Mouse (Mus musculus): ENCODE measurements around the gene Rnf220. TPM values are rescaled to one million over a fixed set of nuclear protein-coding genes. Genes with fewer than 3 reads are reported as not detected.
A peak's percentile ranks its signal among the peaks of the same experiment; 100 is the strongest.

Gene Rnf220
- polyA plus RNA-seq, 1 experiment from 2014 or later = 68.7 TPM

DNA sequence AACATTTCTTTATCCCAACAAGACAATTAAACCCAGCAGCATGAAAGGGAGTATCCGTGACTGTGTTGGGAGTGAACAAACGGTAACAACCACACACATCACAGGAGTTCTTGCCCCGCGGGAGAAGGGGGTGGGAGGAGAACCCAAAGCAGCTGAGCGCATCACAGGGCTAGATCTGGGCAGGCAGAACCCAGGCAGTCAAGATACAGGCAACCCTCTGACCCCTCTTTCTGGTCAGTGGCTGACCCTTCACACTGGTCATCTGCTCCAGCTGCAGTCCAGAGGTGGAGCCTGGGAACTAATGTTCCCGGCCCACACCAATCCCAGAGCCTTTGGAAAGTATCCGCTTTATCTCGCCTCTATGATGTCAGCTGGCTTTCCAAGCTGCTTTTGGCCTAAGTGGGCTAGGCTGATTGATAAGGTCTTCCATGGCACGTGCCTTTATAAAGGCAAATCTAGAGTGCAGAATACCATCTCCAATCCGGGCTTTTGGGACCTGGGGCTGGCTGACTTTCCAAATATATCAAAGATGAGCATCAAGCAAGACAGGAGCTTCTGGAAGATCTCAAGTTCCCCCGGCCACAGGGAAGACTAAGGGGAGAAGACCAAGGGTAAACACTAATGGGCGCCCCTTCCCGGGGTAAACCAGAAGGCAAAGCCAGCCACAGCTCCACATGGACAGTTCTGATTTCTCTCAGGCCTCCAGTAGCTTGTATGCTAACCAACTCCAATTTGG lies 11.6 kb downstream of the Rnf220 start:
- H3K27me3 ChIP-seq = peaks cover 94% of the 10 kb centered on the region
- WGBS = 28% methylated on average over 13 of the region's 13 CpGs
- H3K9me3 ChIP-seq (replicated peaks) = no peaks in the 10 kb centered on the region
- peaks cover 26% of the 10 kb centered on the region for H3K4me1 ChIP-seq
- H3K4me2 ChIP-seq = peak overlapping the region; percentile 98
- no peak; the same call in 1 of the 2 replicates for ATAC-seq (replicated peaks; ENCODE audit: low FRiP score)
- H3K9ac ChIP-seq = 0 out of 2 replicates have a peak overlapping the region, but pooled peaks have one; percentile 45
- H3K36me3 ChIP-seq = no peaks in the 10 kb centered on the region
- peak overlapping the region; percentile 53 for H3K4me3 ChIP-seq (replicated peaks)
- H3K27ac ChIP-seq = peak overlapping the region; percentile 45; the same call in 1 of the 2 replicates

DNA sequence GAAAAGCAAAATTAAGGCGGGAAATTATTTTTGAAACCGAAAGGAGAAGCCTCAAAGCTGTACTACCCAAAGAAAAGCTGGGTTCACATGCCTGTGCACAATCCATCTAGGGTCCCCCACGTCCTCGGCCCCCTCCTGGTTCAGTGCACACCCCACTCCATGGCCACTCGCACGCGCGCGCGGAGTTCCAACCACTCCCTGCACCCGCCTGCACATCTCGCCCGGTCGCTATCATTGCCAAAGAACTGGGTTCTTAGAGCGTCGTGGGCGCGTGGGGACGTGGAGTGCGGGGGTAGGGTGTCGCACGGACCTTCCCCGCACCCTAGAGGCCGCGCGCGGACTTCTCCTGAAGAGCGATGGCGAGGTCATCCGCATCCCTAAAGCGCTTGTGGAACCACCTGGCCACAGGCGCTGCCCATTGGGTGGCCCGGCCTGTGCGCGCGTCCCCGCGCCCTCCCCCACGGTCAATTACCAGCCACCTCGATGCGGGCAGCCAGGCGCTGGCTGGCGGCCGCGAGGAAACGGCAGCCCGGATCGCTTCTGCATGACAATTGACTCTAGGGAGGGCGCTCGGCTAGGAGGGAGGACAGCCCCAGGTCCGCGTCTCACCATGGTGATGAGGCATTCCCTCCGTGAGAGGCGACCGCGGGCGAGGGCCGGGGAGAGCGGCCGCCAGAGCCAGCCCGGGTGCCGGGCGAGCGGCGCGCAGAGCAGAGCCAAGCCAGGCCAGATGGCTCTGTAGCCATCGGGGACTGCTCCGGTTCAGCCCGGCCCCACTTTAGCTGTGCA lies 12.4 kb downstream of the Rnf220 start:
- Histone ChIP-seq H3K9ac (peak overlapping the region; percentile 45), H3K36me3 (no peaks in the 10 kb centered on the region), H3K27me3 (peaks cover 94% of the 10 kb centered on the region), H3K27ac (peak overlapping the region; percentile 45), H3K9me3 (replicated peaks) (no peaks in the 10 kb centered on the region), H3K4me2 (peak overlapping the region; percentile 98), H3K4me3 (replicated peaks) (peak overlapping the region; percentile 53), H3K4me1 (peaks cover 34% of the 10 kb centered on the region)
- ATAC-seq (replicated peaks; ENCODE audit: low FRiP score) = peak; percentile 92
- under 1% methylated on average over 69 of the region's 69 CpGs for WGBS

DNA sequence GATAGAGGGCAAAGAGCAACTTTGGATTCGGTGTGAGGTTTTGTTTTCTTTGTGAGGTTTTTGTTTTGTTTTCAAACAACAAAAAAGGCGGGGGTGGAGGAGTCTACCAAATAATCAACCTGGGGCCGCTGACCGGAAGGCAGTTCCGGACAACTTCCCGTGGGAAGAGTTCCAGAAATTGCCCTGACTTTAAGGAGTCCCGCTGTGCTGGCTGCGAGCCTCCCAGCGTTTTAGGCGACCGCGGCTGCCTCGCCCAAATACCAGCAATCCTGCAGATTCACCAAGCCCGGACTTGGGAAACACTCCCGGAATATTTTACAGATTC lies 13.0 kb downstream of the Rnf220 start:
- H3K36me3 ChIP-seq = no peaks in the 10 kb centered on the region
- H3K27ac ChIP-seq = no peak overlapping the region
- under 1% methylated on average over 15 of the region's 15 CpGs for whole genome bisulfite sequencing
- 0 out of 2 replicates have a peak, but pooled peaks have one; percentile 13 for ATAC-seq (replicated peaks; ENCODE audit: low FRiP score)
- H3K9ac ChIP-seq = peak overlapping the region; percentile 45
- peak overlapping the region; percentile 53 for H3K4me3 ChIP-seq (replicated peaks)
- H3K4me2 ChIP-seq = peak overlapping the region; percentile 98
- no peaks in the 10 kb centered on the region for H3K9me3 ChIP-seq (replicated peaks)
- peaks cover 95% of the 10 kb centered on the region for H3K27me3 ChIP-seq
- peaks cover 37% of the 10 kb centered on the region for H3K4me1 ChIP-seq

DNA sequence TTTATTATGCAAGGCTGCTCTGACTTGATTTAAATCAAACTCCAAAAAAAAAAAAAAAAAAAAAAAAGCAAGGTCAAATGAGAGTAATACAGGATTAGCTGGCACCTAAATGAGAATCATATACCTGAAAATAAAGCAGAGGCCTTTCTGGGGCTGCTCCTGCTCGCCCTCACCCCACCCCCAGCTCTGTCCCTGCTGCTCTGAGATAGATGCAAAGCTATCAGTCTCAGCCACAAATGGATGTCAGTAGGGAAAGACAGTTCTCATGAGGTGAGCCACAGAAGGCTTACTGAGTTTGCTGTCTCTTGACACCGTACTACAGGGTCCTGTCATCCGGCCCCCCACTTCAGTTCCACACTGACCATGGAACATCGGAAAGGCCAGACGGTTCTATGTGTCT lies 14.7 kb downstream of the Rnf220 start:
- Histone ChIP-seq H3K9me3 (replicated peaks) (no peaks in the 10 kb centered on the region), H3K27ac (no peak overlapping the region), H3K4me1 (peaks cover 46% of the 10 kb centered on the region), H3K9ac (no peak overlapping the region), H3K27me3 (peaks cover 95% of the 10 kb centered on the region), H3K4me2 (no peak overlapping the region), H3K4me3 (replicated peaks) (no peak overlapping the region), H3K36me3 (no peaks in the 10 kb centered on the region)
- ATAC-seq (replicated peaks; ENCODE audit: low FRiP score) = no peak
- WGBS = 76% methylated on average over 5 of the region's 5 CpGs

DNA sequence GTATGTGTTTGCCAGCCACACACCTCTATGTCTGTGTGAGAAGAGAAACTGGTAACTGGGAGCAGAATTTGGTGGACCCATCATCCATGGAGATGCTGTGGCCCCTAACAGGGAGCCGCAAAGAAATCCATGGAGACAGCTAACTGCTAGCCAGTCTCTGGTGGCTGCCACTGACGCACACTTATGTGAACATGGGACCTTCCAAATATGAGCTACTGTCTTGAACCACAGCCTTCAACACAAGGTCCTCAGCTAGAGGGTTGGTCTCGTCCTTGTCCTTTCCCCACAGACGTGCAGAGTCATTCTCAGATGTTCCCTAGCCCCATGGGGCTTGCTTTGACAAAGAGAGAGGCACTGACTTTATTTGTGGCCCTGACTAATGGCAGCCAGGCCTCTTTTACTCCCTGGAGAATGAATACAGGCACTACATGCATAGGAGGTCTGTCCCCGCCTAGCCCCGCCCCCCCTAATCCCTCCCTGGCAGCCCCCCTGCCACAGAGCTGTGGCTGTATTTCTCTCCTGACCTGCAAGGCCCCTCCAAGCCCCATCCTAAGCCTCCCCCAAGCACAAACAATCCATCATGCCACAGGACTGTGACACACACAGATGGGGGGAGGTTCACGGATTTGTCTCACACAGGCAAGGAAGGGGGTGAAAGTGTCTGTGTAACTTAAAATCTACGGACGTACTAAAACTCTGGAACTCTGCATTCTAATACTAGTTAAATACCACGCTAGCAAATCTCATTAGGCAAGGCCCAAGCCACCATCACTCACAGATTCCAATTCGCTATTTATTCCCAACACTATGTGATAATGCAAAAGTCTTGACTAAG lies 16.0 kb downstream of the Rnf220 start:
- no peak for ATAC-seq (replicated peaks; ENCODE audit: low FRiP score)
- H3K4me3 ChIP-seq (replicated peaks) = no peak overlapping the region
- H3K27ac ChIP-seq = no peak overlapping the region

DNA sequence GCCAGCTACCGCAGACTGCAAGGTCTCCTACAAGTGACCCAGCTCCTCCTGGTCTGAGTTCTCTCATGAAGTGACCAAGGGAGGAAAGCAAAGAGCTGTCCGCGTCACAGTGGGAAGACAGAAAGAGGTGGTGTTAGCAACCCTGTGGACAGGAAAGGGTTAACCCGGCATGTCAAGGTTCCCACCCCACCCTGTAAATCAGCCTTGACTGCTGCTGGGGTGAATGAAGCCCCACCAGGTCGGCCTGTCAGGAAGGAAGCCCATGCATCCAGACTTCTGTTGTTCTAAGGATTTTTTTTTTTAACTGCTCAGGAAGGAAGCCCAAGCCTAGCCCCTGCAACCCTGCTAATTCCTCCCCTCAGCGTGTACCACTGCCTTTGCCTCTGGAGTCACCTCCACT lies 16.9 kb downstream of the Rnf220 start:
- ATAC-seq (replicated peaks; ENCODE audit: low FRiP score) = no peak
- no peak overlapping the region for H3K9ac ChIP-seq
- 18% methylated on average over 6 of the region's 6 CpGs for WGBS
- no peak overlapping the region for H3K27ac ChIP-seq
- H3K36me3 ChIP-seq = no peaks in the 10 kb centered on the region
- no peak overlapping the region for H3K4me3 ChIP-seq (replicated peaks)
- peaks cover 40% of the 10 kb centered on the region for H3K4me1 ChIP-seq
- H3K9me3 ChIP-seq (replicated peaks) = no peaks in the 10 kb centered on the region
- H3K27me3 ChIP-seq = peaks cover 92% of the 10 kb centered on the region
- no peak overlapping the region for H3K4me2 ChIP-seq

More for the DNA sequence above, 16.0 kb downstream of the Rnf220 start:
- Histone ChIP-seq H3K36me3 (no peaks in the 10 kb centered on the region), H3K9ac (no peak overlapping the region), H3K27me3 (peaks cover 92% of the 10 kb centered on the region), H3K9me3 (replicated peaks) (no peaks in the 10 kb centered on the region), H3K4me1 (peaks cover 46% of the 10 kb centered on the region), H3K4me2 (no peak overlapping the region)
- 38% methylated on average over 11 of the region's 11 CpGs for whole genome bisulfite sequencing

DNA sequence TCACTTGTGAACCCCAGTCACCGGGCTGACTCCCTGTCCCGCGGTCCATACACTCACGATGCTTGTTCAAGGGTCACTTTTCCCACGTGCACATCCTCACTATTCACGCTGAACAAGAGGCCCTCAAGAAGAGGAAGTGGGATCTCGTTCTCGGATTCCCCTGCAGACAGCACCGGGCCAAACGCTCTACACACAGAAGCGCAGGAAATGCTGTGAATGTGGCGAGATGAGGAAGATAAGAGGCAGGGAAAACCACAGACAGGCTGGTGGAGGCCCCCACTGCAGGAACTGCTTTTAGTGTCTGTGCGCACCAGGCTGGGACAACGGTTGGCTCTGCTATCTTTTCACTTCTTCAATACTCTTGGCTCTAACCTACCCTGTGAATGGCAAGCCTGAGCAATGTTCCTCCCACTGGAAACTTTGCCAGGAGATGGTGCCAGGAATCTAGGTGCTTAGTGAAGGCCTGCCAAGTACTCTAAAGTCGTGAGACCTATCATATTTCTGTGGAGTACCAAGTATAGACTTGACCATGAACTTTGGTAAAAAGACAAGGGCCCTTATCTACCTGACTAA lies 18.7 kb downstream of the Rnf220 start:
- Histone ChIP-seq H3K27me3 (peaks cover 95% of the 10 kb centered on the region), H3K4me2 (no peak overlapping the region), H3K36me3 (no peaks in the 10 kb centered on the region), H3K27ac (no peak overlapping the region), H3K4me3 (replicated peaks) (no peak overlapping the region), H3K9ac (no peak overlapping the region), H3K9me3 (replicated peaks) (no peaks in the 10 kb centered on the region), H3K4me1 (peaks cover 28% of the 10 kb centered on the region)
- WGBS = 50% methylated on average over 15 of the region's 15 CpGs
- no peak for ATAC-seq (replicated peaks; ENCODE audit: low FRiP score)

DNA sequence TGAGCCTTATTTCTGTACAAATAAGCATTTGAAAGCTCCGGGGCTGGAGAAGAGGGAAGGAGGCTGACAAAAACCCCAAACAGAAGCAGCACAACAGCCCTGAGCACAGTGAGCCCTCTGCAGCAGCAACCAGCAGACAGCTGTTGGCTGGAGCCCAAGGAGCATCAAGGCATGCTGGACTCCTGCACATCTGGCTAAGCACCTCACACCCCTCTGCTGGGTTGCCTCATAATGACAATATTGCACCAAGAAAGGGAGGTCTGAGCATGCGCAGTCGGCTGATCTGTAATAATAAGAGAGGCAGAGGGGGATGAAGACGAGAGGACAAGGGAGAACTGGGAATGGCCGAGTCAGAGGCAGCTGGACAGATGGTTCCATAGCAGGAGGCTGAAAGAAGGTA lies 19.5 kb downstream of the Rnf220 start:
- H3K27ac ChIP-seq = no peak overlapping the region
- no peaks in the 10 kb centered on the region for H3K9me3 ChIP-seq (replicated peaks)
- WGBS = 41% methylated on average over 5 of the region's 5 CpGs
- H3K27me3 ChIP-seq = peaks cover 89% of the 10 kb centered on the region
- H3K9ac ChIP-seq = no peak overlapping the region
- ATAC-seq (replicated peaks; ENCODE audit: low FRiP score) = no peak
- no peaks in the 10 kb centered on the region for H3K36me3 ChIP-seq
- peaks cover 28% of the 10 kb centered on the region for H3K4me1 ChIP-seq
- H3K4me3 ChIP-seq (replicated peaks) = no peak overlapping the region
- H3K4me2 ChIP-seq = no peak overlapping the region

DNA sequence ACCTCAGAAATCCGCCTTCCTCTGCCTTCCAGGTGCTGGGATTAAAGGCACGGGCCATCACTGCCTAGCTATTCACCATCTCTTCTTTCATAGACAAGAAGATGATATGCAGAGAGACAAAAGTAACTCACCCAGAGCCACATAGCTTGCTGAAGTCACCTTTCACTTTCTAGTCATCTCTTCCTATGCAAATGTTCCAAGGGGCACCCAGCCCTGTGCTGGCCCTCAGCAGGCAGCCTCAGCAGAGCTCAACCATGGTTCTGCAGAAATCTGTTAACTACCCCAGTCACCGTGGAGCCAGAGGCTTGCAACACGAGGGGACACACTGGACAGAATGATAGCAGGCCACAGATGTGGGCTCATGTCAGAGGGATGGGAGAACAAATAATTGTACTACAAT lies 20.1 kb downstream of the Rnf220 start:
- no peaks in the 10 kb centered on the region for H3K36me3 ChIP-seq
- H3K27me3 ChIP-seq = peaks cover 87% of the 10 kb centered on the region
- no peak overlapping the region for H3K9ac ChIP-seq
- H3K4me1 ChIP-seq = peaks cover 28% of the 10 kb centered on the region
- no peak overlapping the region for H3K4me3 ChIP-seq (replicated peaks)
- H3K27ac ChIP-seq = no peak overlapping the region
- no peak overlapping the region for H3K4me2 ChIP-seq
- no peaks in the 10 kb centered on the region for H3K9me3 ChIP-seq (replicated peaks)
- 59% methylated on average over 4 of the region's 4 CpGs for WGBS
- ATAC-seq (replicated peaks; ENCODE audit: low FRiP score) = no peak

DNA sequence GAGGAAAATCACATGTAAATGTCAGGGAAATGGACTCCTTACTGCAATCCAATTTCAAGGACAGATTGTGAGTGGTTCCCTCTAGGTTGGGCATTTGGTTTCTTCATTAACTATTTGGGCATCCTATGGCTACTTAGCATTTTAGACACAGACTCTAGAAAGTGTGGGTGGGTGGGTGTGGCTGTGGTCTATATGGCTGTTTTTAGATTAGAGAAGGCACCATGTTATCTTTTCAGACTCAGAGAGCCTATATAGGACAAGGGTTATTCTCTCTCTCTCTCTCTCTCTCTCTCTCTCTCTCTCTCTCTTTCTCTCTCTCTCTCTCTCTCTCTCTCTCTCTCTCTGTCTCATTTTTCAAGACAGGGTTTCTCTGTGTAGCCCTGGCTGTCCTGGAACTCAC lies 20.5 kb downstream of the Rnf220 start:
- ATAC-seq (replicated peaks; ENCODE audit: low FRiP score) = no peak
- Histone ChIP-seq H3K4me2 (no peak overlapping the region), H3K36me3 (no peaks in the 10 kb centered on the region), H3K27me3 (peaks cover 82% of the 10 kb centered on the region), H3K9me3 (replicated peaks) (no peaks in the 10 kb centered on the region), H3K4me1 (peaks cover 28% of the 10 kb centered on the region), H3K4me3 (replicated peaks) (no peak overlapping the region), H3K9ac (no peak overlapping the region), H3K27ac (no peak overlapping the region)

DNA sequence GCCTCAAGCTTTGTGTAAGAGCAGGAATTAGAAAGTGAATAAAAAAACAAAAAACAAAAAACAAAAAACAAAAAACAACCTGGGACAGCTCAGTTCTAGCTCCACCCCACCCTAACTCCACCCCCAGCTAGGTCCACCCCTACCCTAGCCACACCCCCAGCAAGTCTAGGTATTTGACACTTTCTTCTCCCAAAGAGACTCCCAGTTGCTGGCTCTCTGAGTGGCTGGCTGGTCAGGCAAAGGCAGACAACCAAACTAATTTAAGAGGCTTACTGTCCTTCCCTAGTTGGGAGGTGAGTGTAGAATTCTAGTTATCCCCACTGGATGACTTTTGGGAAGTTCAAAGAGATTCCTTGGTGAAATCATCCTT lies 22.9 kb downstream of the Rnf220 start:
- Histone ChIP-seq H3K27me3 (peaks cover 63% of the 10 kb centered on the region), H3K4me1 (0 out of 2 replicates have a peak, but pooled peaks cover 9% of the 10 kb centered on the region), H3K9ac (no peak overlapping the region), H3K36me3 (no peaks in the 10 kb centered on the region), H3K4me3 (replicated peaks) (no peak overlapping the region), H3K4me2 (no peak overlapping the region), H3K27ac (no peak overlapping the region), H3K9me3 (replicated peaks) (no peaks in the 10 kb centered on the region)
- 0 out of 2 replicates have a peak, but pooled peaks have one; percentile 33 for ATAC-seq (replicated peaks; ENCODE audit: low FRiP score)

Data from kidney, embryonic 15.5 days (tissue).